Mouse (Mus musculus) limb, embryonic 12.5 days (tissue): Measurements from ENCODE around the gene Tmem88. TPM values are rescaled to one million over a fixed set of nuclear protein-coding genes. Genes with fewer than 3 reads are reported as not detected.

Source experiments
- ATAC-seq: fragments of 200-750 bp; cut with Nextera tagmentation; 2 replicates; pipeline ENCODE4 v1.8.0; 2017; ENCODE audit warnings: low read depth, moderate TSS enrichment; ENCODE audit not compliant: insufficient number of reproducible peaks, insufficient read depth, low FRiP score, low TSS enrichment
- H3K27ac ChIP-seq: fragments of 300-500 bp; sonication (generic); 2 replicates; pipeline ENCODE4 v1.5.1; 2016; ENCODE audit warnings: mild to moderate bottlenecking, moderate library complexity
- H3K27me3 ChIP-seq: fragments of 300-500 bp; sonication (generic); 2 replicates; pipeline ENCODE4 v1.6.1; 2016; ENCODE audit warnings: mild to moderate bottlenecking, moderate library complexity
- H3K36me3 ChIP-seq: fragments of 300-500 bp; sonication (generic); 2 replicates; pipeline ENCODE4 v1.6.1; 2016; ENCODE audit warnings: mild to moderate bottlenecking, moderate library complexity
- H3K4me1 ChIP-seq: fragments of 300-500 bp; sonication (generic); replicated peaks from 2 replicates; pipeline ENCODE4 v1.6.1; 2016
- H3K4me2 ChIP-seq: fragments of 300-500 bp; sonication (generic); 2 replicates; pipeline ENCODE4 v1.6.1; 2016; ENCODE audit warnings: mild to moderate bottlenecking, moderate library complexity
- H3K4me3 ChIP-seq: fragments of 300-500 bp; sonication (generic); replicated peaks from 2 replicates; pipeline ENCODE4 v1.5.1; 2016; ENCODE audit warnings: mild to moderate bottlenecking
- H3K9ac ChIP-seq: fragments of 300-500 bp; sonication (generic); replicated peaks from 2 replicates; pipeline ENCODE4 v1.6.1; 2016; ENCODE audit warnings: mild to moderate bottlenecking, moderate library complexity
- H3K9me3 ChIP-seq: fragments of 300-500 bp; sonication (generic); 2 replicates; pipeline ENCODE4 v1.6.1; 2016; ENCODE audit warnings: mild to moderate bottlenecking, moderate library complexity
- WGBS: fragments of 180-500 bp; shearing (Covaris S2); methylation state at CpG from one replicate; pipeline ENCODE4 v1.1.7; 2016; 5-methylcytosine and 5-hydroxymethylcytosine counted together
- polyA plus RNA-seq: library from polyadenylated mRNA; unstranded; fragments of >200 nt; fragmentation: Nextera tagmentation; extraction: Ambion mirVana; gene quantifications from 2 replicates; pipeline ENCODE4 v1.2.1, GENCODE M21; 2016

Gene Tmem88
- polyA plus RNA-seq, 1 experiment from 2014 or later, result 25.4 TPM

GRCm38 (mm10) chr11:69390400-69391034 is 7.5 kb downstream of the Tmem88 start:
- ATAC-seq, result peak; percentile 40; the same call in 1 of the 2 replicates
- no peak overlapping the region for H3K4me3 ChIP-seq
- H3K9me3 ChIP-seq, result no peaks in the 10 kb centered on the region
- no peaks in the 10 kb centered on the region for H3K27me3 ChIP-seq
- WGBS, result 50% methylated on average over 10 of the region's 10 CpGs
- H3K36me3 ChIP-seq, result peaks cover 4% of the 10 kb centered on the region
- no peak overlapping the region for H3K27ac ChIP-seq
- peaks cover 4% of the 10 kb centered on the region for H3K4me1 ChIP-seq
- H3K4me2 ChIP-seq, result no peak overlapping the region
- H3K9ac ChIP-seq, result no peak overlapping the region

GRCm38 (mm10) chr11:69389531-69390399 is 8.3 kb downstream of the Tmem88 start:
- peaks cover 4% of the 10 kb centered on the region for H3K4me1 ChIP-seq
- H3K4me3 ChIP-seq, result no peak overlapping the region
- WGBS, result 66% methylated on average over 14 of the region's 14 CpGs
- H3K27me3 ChIP-seq, result no peaks in the 10 kb centered on the region
- H3K27ac ChIP-seq, result no peak overlapping the region
- no peak overlapping the region for H3K4me2 ChIP-seq
- no peak overlapping the region for H3K9ac ChIP-seq
- no peaks in the 10 kb centered on the region for H3K9me3 ChIP-seq
- ATAC-seq, result peak; percentile 11; the same call in 1 of the 2 replicates
- H3K36me3 ChIP-seq, result peaks cover 4% of the 10 kb centered on the region

- Histone ChIP-seq H3K4me3 (no peak overlapping the region), H3K4me2 (no peak overlapping the region), H3K9ac (no peak overlapping the region), H3K36me3 (peaks cover 6% of the 10 kb centered on the region), H3K9me3 (no peaks in the 10 kb centered on the region), H3K27ac (no peak overlapping the region), H3K4me1 (no peaks in the 10 kb centered on the region), H3K27me3 (no peaks in the 10 kb centered on the region)
- ATAC-seq, result no peak
- 99% methylated on average over 4 of the region's 4 CpGs for WGBS
Measured at GRCm38 (mm10) chr11:69388680-69389079, 9.4 kb downstream of the Tmem88 start.

GRCm38 (mm10) chr11:69386758-69387157 is 11.3 kb downstream of the Tmem88 start:
- H3K36me3 ChIP-seq, result 0 out of 2 replicates have a peak, but pooled peaks cover 11% of the 10 kb centered on the region
- H3K4me3 ChIP-seq, result no peak overlapping the region
- no peak overlapping the region for H3K4me2 ChIP-seq
- no peaks in the 10 kb centered on the region for H3K27me3 ChIP-seq
- H3K9me3 ChIP-seq, result no peaks in the 10 kb centered on the region
- no peak overlapping the region for H3K27ac ChIP-seq
- no peaks in the 10 kb centered on the region for H3K4me1 ChIP-seq
- ATAC-seq, result no peak
- 77% methylated on average over 7 of the region's 7 CpGs for WGBS
- no peak overlapping the region for H3K9ac ChIP-seq

GRCm38 (mm10) chr11:69384979-69385378 is 13.1 kb downstream of the Tmem88 start:
- 76% methylated on average over 6 of the region's 6 CpGs for WGBS
- Histone ChIP-seq H3K36me3 (peaks cover 19% of the 10 kb centered on the region; the same call in 1 of the 2 replicates), H3K9ac (no peak overlapping the region)

GRCm38 (mm10) chr11:69382478-69383105 is 15.4 kb downstream of the Tmem88 start:
- Histone ChIP-seq H3K27ac (no peak overlapping the region), H3K27me3 (no peaks in the 10 kb centered on the region), H3K9ac (0 out of 2 replicates have a peak overlapping the region, but pooled peaks have one; percentile 8), H3K4me2 (no peak overlapping the region), H3K36me3 (peaks cover 34% of the 10 kb centered on the region; the same call in 1 of the 2 replicates), H3K4me3 (no peak overlapping the region), H3K4me1 (no peaks in the 10 kb centered on the region), H3K9me3 (no peaks in the 10 kb centered on the region)
- no peak for ATAC-seq
- WGBS, result 68% methylated on average over 10 of the region's 10 CpGs

More at GRCm38 (mm10) chr11:69384979-69385378, 13.1 kb downstream of the Tmem88 start:
- Histone ChIP-seq H3K4me2 (no peak overlapping the region), H3K4me3 (no peak overlapping the region), H3K4me1 (no peaks in the 10 kb centered on the region), H3K27me3 (no peaks in the 10 kb centered on the region), H3K9me3 (no peaks in the 10 kb centered on the region), H3K27ac (no peak overlapping the region)
- ATAC-seq, result no peak

GRCm38 (mm10) chr11:69381356-69381755 is 16.7 kb downstream of the Tmem88 start:
- no peak overlapping the region for H3K27ac ChIP-seq
- H3K9me3 ChIP-seq, result no peaks in the 10 kb centered on the region
- no peak for ATAC-seq
- H3K9ac ChIP-seq, result no peak overlapping the region
- H3K36me3 ChIP-seq, result peaks cover 46% of the 10 kb centered on the region
- 85% methylated on average over 6 of the region's 6 CpGs for WGBS
- no peaks in the 10 kb centered on the region for H3K27me3 ChIP-seq
- no peak overlapping the region for H3K4me2 ChIP-seq
- H3K4me3 ChIP-seq, result no peak overlapping the region
- H3K4me1 ChIP-seq, result no peaks in the 10 kb centered on the region

- Histone ChIP-seq H3K4me3 (no peak overlapping the region), H3K27me3 (no peaks in the 10 kb centered on the region), H3K9ac (no peak overlapping the region), H3K36me3 (peaks cover 56% of the 10 kb centered on the region), H3K4me1 (no peaks in the 10 kb centered on the region), H3K9me3 (no peaks in the 10 kb centered on the region), H3K27ac (no peak overlapping the region), H3K4me2 (no peak overlapping the region)
- no peak for ATAC-seq
- 86% methylated on average over 3 of the region's 3 CpGs for WGBS
Measured at GRCm38 (mm10) chr11:69379600-69379999, 18.4 kb downstream of the Tmem88 start.

GRCm38 (mm10) chr11:69377766-69378165 is 20.3 kb downstream of the Tmem88 start:
- Histone ChIP-seq H3K4me3 (no peak overlapping the region), H3K27ac (no peak overlapping the region), H3K9ac (no peak overlapping the region), H3K9me3 (peaks cover 2% of the 10 kb centered on the region; the same call in 1 of the 2 replicates), H3K27me3 (no peaks in the 10 kb centered on the region), H3K4me1 (no peaks in the 10 kb centered on the region), H3K36me3 (peaks cover 62% of the 10 kb centered on the region), H3K4me2 (no peak overlapping the region)
- ATAC-seq, result no peak
- 80% methylated on average over 3 of the region's 3 CpGs for WGBS

- no peak overlapping the region for H3K27ac ChIP-seq
- peaks cover 6% of the 10 kb centered on the region; the same call in 1 of the 2 replicates for H3K9me3 ChIP-seq
- ATAC-seq, result no peak
- WGBS, result 91% methylated on average over 4 of the region's 4 CpGs
- no peak overlapping the region for H3K9ac ChIP-seq
- H3K27me3 ChIP-seq, result no peaks in the 10 kb centered on the region
- H3K4me3 ChIP-seq, result no peak overlapping the region
- H3K4me2 ChIP-seq, result no peak overlapping the region
- peaks cover 73% of the 10 kb centered on the region for H3K36me3 ChIP-seq
- peaks cover 18% of the 10 kb centered on the region for H3K4me1 ChIP-seq
Measured at GRCm38 (mm10) chr11:69375646-69376045, 22.4 kb downstream of the Tmem88 start.
